Mouse (Mus musculus): ENCODE results near the gene Olfr521. TPM values are rescaled to one million over a fixed set of nuclear protein-coding genes. Genes with fewer than 3 reads are reported as not detected.
"Not testable (repeated sequence)": the region's sequence is repeated elsewhere in the genome, so short reads cannot be mapped to it uniquely, and the experiment has no call there.

Olfr521 gene
- polyA plus RNA-seq, 1 experiment from 2014 or later, result not detected

GRCm38 (mm10) chr7:99807043-99807442, 43.7 kb downstream of the Olfr521 start:
- H3K27ac ChIP-seq (replicated peaks); H3K4me1 ChIP-seq; H3K9me3 ChIP-seq (replicated peaks); H3K4me2 ChIP-seq (replicated peaks); H3K4me3 ChIP-seq (replicated peaks); H3K36me3 ChIP-seq; H3K9ac ChIP-seq; ATAC-seq (ENCODE audit: insufficient number of reproducible peaks, low FRiP score, low TSS enrichment, low read depth); H3K27me3 ChIP-seq: not testable (repeated sequence)
- WGBS, result 70% methylated on average over 7 of the region's 7 CpGs

DNA sequence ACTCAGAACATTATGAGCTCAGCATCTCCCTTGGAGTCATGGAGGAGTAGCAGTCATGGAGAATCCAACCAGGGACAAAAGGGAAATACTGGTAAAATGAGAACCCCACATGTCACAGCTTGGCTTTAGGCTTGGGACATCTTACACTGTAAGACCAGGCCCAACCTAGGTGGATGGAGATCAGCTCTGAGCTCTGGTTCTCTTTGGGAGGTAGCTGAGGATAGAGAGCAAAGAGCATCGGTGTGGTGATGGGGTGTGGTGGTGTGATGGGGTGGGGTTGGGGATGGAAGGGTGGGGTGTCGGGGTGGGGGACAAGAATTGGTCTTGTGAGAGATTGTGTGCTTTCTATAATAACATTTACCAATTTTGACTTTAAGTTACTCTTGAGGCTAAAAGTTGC, 47.5 kb downstream of the Olfr521 start:
- no peak overlapping the region for H3K27ac ChIP-seq (replicated peaks)
- no peak overlapping the region for H3K4me2 ChIP-seq (replicated peaks)
- no peaks in the 10 kb centered on the region for H3K9me3 ChIP-seq (replicated peaks)
- no peak overlapping the region for H3K4me3 ChIP-seq (replicated peaks)
- no peaks in the 10 kb centered on the region for H3K27me3 ChIP-seq
- 92% methylated on average over 2 of the region's 2 CpGs for WGBS
- H3K36me3 ChIP-seq, result peaks cover 6% of the 10 kb centered on the region; the same call in 1 of the 2 replicates
- no peaks in the 10 kb centered on the region for H3K4me1 ChIP-seq
- ATAC-seq (ENCODE audit: insufficient number of reproducible peaks, low FRiP score, low TSS enrichment, low read depth), result no peak
- H3K9ac ChIP-seq, result no peak overlapping the region

DNA sequence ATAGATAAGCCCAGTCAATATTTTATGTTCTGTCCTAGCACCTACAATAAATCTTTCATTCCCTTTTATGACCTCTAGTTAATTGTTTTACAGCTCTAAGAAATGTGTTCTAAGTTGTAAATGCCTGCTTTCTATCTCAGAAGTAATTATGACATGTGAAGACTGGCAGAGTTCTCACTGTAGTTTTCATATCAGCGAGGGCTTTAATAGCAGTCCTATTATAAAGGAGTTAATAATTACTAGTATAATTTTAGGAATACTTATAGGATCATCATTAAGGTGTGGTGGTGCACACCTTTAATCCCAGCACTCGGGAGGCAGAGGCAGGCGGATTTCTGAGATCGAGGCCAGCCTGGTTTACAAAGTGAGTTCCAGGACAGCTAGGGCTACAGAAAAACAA, 48.4 kb downstream of the Olfr521 start:
- Histone ChIP-seq H3K36me3 (peaks cover 6% of the 10 kb centered on the region; the same call in 1 of the 2 replicates), H3K4me2 (replicated peaks) (no peak overlapping the region)

DNA sequence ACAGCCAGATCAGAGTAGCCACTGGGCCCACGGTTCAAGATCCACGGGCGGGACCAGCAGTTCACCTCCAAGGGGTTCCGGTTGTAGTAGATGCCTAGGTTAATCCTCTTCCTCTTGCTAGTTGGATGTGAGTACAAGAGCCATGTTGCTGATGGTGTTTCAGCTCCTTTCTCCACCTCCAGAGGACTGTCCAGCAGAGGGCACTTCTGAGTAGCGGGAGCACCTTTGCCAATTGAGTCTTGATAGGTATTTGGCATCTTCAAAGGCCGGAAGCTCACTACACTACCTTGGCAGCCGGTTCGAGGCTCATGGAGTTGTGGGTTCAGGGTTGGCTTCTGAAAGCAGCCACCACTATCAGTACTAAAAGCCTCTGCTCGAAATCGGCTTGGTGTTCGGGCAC, 50.1 kb downstream of the Olfr521 start:
- H3K4me2 ChIP-seq (replicated peaks), result no peak overlapping the region
- ATAC-seq (ENCODE audit: insufficient number of reproducible peaks, low FRiP score, low TSS enrichment, low read depth), result no peak
- no peak overlapping the region for H3K4me3 ChIP-seq (replicated peaks)
- H3K27ac ChIP-seq (replicated peaks), result no peak overlapping the region
- WGBS, result 88% methylated on average over 11 of the region's 11 CpGs
- no peaks in the 10 kb centered on the region for H3K4me1 ChIP-seq
- H3K27me3 ChIP-seq, result no peaks in the 10 kb centered on the region
- no peak overlapping the region for H3K9ac ChIP-seq
- peaks cover 6% of the 10 kb centered on the region; the same call in 1 of the 2 replicates for H3K36me3 ChIP-seq
- H3K9me3 ChIP-seq (replicated peaks), result no peaks in the 10 kb centered on the region

More for the DNA sequence above, 48.4 kb downstream of the Olfr521 start:
- no peaks in the 10 kb centered on the region for H3K4me1 ChIP-seq
- H3K4me3 ChIP-seq (replicated peaks), result no peak overlapping the region
- ATAC-seq (ENCODE audit: insufficient number of reproducible peaks, low FRiP score, low TSS enrichment, low read depth), result no peak
- H3K27ac ChIP-seq (replicated peaks), result no peak overlapping the region
- H3K9me3 ChIP-seq (replicated peaks), result no peaks in the 10 kb centered on the region
- no peaks in the 10 kb centered on the region for H3K27me3 ChIP-seq
- H3K9ac ChIP-seq, result no peak overlapping the region
- WGBS, result 87% methylated on average over 4 of the region's 4 CpGs

DNA sequence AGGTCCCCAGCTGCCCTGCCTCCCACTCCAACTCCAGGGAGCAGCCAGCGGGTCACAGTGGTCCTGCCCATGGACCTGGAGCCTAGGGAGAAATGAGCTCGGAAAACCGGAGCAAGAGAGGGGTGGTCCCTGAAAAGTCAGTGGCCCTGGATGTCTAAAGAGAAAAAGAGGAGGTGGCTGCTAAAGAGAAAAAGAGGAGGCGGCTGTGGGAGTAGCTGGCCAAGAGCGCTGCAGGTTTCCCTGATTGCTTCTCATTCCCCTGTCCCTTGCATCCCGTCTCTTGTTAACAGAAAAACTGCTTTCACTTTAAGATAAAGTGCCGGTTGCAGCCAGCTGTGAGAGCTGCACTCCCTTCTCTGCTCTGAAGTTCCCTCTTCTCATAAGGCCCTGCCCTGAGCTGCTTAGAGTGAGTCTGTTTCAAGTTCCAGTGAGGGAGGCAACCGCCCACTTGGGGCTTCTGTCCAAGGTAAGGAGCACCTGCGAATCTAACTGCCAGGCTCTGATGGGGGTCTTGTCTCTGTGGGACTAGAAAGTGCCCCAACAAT, 54.9 kb downstream of the Olfr521 start:
- 24% methylated on average over 9 of the region's 9 CpGs for WGBS

More for the DNA sequence above, 54.9 kb downstream of the Olfr521 start:
- not testable (repeated sequence) for H3K4me2 ChIP-seq (replicated peaks); H3K4me3 ChIP-seq (replicated peaks); H3K9me3 ChIP-seq (replicated peaks); ATAC-seq (ENCODE audit: insufficient number of reproducible peaks, low FRiP score, low TSS enrichment, low read depth); H3K27me3 ChIP-seq; H3K4me1 ChIP-seq; H3K9ac ChIP-seq; H3K27ac ChIP-seq (replicated peaks); H3K36me3 ChIP-seq

Other genes starting within 250 kb of the Olfr521 start
- gene Arrb1, start 228.0 kb upstream of the Olfr521 start, polyA plus RNA-seq (2015; fragmentation: Nextera tagmentation; extraction: Ambion mirVana), result 5.5 and 7.2 TPM in 2 replicates
- gene Tpbgl, start 136.4 kb upstream of the Olfr521 start, polyA plus RNA-seq (2015; fragmentation: Nextera tagmentation; extraction: Ambion mirVana), result 1.0 and 1.1 TPM in 2 replicates
- gene Slco2b1, start 52.2 kb upstream of the Olfr521 start, polyA plus RNA-seq (2015; fragmentation: Nextera tagmentation; extraction: Ambion mirVana), result 3.9 and 4.1 TPM in 2 replicates
- not detected in 2 replicates for gene Olfr520, start 33.2 kb upstream of the Olfr521 start, polyA plus RNA-seq (2015; fragmentation: Nextera tagmentation; extraction: Ambion mirVana)
- 3.2 and 3.5 TPM in 2 replicates for gene Neu3, start 64.9 kb downstream of the Olfr521 start, polyA plus RNA-seq (2015; fragmentation: Nextera tagmentation; extraction: Ambion mirVana)
- 0.43 and 0.65 TPM in 2 replicates for gene Xrra1, start 95.6 kb downstream of the Olfr521 start, polyA plus RNA-seq (2015; fragmentation: Nextera tagmentation; extraction: Ambion mirVana)
- 315 and 334 TPM in 2 replicates for gene Spcs2, start 100.0 kb downstream of the Olfr521 start, polyA plus RNA-seq (2015; fragmentation: Nextera tagmentation; extraction: Ambion mirVana)
- gene Rnf169, start 216.9 kb downstream of the Olfr521 start, polyA plus RNA-seq (2015; fragmentation: Nextera tagmentation; extraction: Ambion mirVana), result 5.4 and 5.6 TPM in 2 replicates
- gene Chrdl2, start 242.7 kb downstream of the Olfr521 start, polyA plus RNA-seq (2015; fragmentation: Nextera tagmentation; extraction: Ambion mirVana), result 1.8 and 1.9 TPM in 2 replicates